Mouse (Mus musculus) limb, embryonic 11.5 days (tissue): ENCODE measurements at regions not wholly inside any gene's neighbourhood (a gene's known extent, or its start where the extent isn't known, plus 50 kb on each side); places are given as distances from the start of the nearest gene placed in this dataset.

Experiments used
- ATAC-seq: fragments of 200-750 bp; cut with Nextera tagmentation; 2 replicates; pipeline ENCODE4 v1.8.0; 2017; ENCODE audit warnings: low read depth; ENCODE audit not compliant: insufficient number of reproducible peaks, low FRiP score, low TSS enrichment
- DNase-seq: peaks from one replicate; pipeline ENCODE4 v3.0.0-alpha.2; 2015; ENCODE audit warnings: low spot score
- H3K27ac ChIP-seq: fragments of 300-500 bp; sonication (generic); replicated peaks from 2 replicates; pipeline ENCODE4 v1.5.1; 2014; ENCODE audit warnings: low read depth, mild to moderate bottlenecking, low read length
- H3K27me3 ChIP-seq: fragments of 300-500 bp; sonication (generic); 2 replicates; pipeline ENCODE4 v1.6.1; 2014; ENCODE audit warnings: mild to moderate bottlenecking, low read length, mixed read lengths; ENCODE audit not compliant: control insufficient read depth, insufficient read depth
- H3K36me3 ChIP-seq: fragments of 300-500 bp; sonication (generic); 2 replicates; pipeline ENCODE4 v1.6.1; 2014; ENCODE audit warnings: mild to moderate bottlenecking, low read length, moderate library complexity, mixed read lengths; ENCODE audit not compliant: control insufficient read depth, insufficient read depth
- H3K4me1 ChIP-seq: fragments of 300-500 bp; sonication (generic); 2 replicates; pipeline ENCODE4 v1.6.1; 2014; ENCODE audit warnings: low read length, mixed read lengths; ENCODE audit not compliant: control insufficient read depth, insufficient read depth
- H3K4me2 ChIP-seq: fragments of 300-500 bp; sonication (generic); 2 replicates; pipeline ENCODE4 v1.6.1; 2014; ENCODE audit warnings: low read depth, mild to moderate bottlenecking, moderate library complexity; ENCODE audit not compliant: severe bottlenecking
- H3K4me3 ChIP-seq: fragments of 300-500 bp; sonication (generic); 2 replicates; pipeline ENCODE4 v1.5.1; 2014; ENCODE audit warnings: low read depth, low read length
- H3K9ac ChIP-seq: fragments of 300-500 bp; sonication (generic); 2 replicates; pipeline ENCODE4 v1.6.1; 2014; ENCODE audit warnings: mild to moderate bottlenecking, low read length
- H3K9me3 ChIP-seq: fragments of 300-500 bp; sonication (generic); 2 replicates; pipeline ENCODE4 v1.6.1; 2016; ENCODE audit warnings: low read length; ENCODE audit not compliant: control insufficient read depth
- WGBS: fragments of 180-500 bp; shearing (Covaris S2); extraction: QIAGEN DNeasy Blood & Tissue Kit; methylation state at CpG from one replicate; pipeline ENCODE4 v1.1.7; 2014; 5-methylcytosine and 5-hydroxymethylcytosine counted together

DNA sequence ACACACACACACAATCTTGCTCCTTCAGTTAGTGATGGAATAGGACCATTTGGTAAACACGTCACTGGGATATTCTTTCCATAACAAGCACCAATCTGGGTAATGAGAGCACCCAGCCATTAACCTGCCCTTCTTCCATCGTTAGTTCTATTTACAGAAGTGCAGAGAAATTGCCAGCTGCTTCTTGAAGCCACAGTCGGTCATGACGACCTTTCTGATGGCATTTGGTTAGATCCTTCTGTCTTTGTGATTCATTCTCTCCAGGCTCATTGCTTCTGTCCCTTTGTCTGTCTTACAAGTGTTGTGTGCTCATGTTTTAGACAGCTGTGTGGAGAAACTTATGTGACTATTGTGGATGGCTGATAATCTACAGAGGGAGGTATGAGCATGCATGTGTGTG is 197.9 kb upstream of the Nmur2 start:
- WGBS = 58% methylated on average over 4 of the region's 4 CpGs
- H3K27ac ChIP-seq = no peak overlapping the region

DNA sequence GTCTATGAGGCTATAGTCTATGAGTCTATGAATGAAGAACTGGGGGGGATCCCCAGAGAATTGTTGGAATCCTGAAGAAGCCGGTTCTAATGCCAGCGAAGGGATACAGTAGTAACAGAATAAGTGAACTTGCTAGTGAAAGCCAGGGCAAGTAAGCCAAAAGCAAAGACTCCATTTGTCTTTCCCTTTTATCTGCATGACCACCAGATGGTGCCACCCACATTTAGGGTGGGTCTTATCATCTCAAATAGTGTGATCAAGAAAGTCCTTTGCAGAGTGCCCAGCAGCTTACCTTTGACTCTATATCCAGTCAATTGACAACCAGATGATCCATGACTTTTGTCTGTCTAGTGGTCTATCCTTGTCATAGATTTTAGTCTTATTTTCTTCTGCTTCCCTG is 184.2 kb upstream of the Nmur2 start:
- ATAC-seq (no peak), DNase-seq (no peak)
- Histone ChIP-seq H3K27ac (no peak overlapping the region), H3K9me3 (no peaks in the 10 kb centered on the region), H3K9ac (no peak overlapping the region), H3K4me3 (no peak overlapping the region), H3K27me3 (no peaks in the 10 kb centered on the region), H3K4me2 (no peak overlapping the region), H3K4me1 (no peaks in the 10 kb centered on the region), H3K36me3 (no peaks in the 10 kb centered on the region)
- WGBS = 90% methylated on average over 2 of the region's 2 CpGs

More for the DNA sequence above, 197.9 kb upstream of the Nmur2 start:
- DNase-seq (no peak), ATAC-seq (no peak)
- Histone ChIP-seq H3K9me3 (no peaks in the 10 kb centered on the region), H3K4me3 (no peak overlapping the region), H3K36me3 (no peaks in the 10 kb centered on the region), H3K4me1 (no peaks in the 10 kb centered on the region), H3K4me2 (no peak overlapping the region), H3K27me3 (no peaks in the 10 kb centered on the region), H3K9ac (no peak overlapping the region)

DNA sequence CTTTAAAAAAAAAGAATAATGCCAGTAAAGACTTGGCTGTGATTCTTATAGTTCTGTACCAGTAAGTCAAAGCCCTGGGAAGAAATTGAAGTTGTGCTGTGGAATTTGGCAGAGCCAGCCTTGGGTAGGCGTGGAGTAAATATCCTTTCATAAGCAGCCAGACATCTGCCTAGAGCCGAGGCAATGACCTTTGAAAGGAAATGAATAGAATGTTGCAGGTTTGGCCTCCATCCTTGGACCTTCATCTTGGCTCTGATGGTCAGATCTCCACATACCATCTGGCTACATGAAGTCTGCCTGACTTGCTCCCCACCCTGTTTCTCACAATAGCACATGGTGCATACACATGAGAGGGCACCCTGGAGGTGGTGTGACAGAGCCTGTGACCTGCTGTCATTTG is 174.9 kb upstream of the Nmur2 start:
- no peak for DNase-seq
- H3K4me1 ChIP-seq = no peaks in the 10 kb centered on the region
- no peak overlapping the region for H3K9ac ChIP-seq
- no peaks in the 10 kb centered on the region for H3K9me3 ChIP-seq
- no peaks in the 10 kb centered on the region for H3K27me3 ChIP-seq
- 90% methylated on average over 2 of the region's 2 CpGs for WGBS
- H3K4me3 ChIP-seq = no peak overlapping the region
- H3K36me3 ChIP-seq = no peaks in the 10 kb centered on the region
- H3K27ac ChIP-seq = no peak overlapping the region
- H3K4me2 ChIP-seq = no peak overlapping the region
- ATAC-seq = no peak

DNA sequence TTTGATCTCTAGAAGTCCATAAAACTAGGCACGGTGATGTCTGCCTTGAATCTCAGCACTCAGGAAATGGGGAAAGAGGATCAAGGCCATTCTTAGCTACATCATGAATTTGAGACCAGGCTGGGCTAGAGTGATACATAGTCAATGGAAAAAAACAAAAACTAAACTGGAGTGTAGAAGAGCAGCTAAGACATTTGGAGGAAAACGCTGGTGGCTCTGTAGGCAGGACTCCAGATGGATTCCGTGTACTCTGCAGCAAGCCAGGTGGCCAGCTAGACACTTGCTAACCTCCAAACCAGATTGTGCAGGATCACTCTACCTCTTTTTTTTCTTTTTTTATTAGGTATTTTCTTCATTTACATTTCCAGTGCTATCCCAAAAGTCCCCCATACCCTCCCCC is 161.0 kb upstream of the Nmur2 start:
- ATAC-seq = no peak
- Histone ChIP-seq H3K27ac (no peak overlapping the region), H3K27me3 (no peaks in the 10 kb centered on the region), H3K36me3 (no peaks in the 10 kb centered on the region), H3K4me2 (no peak overlapping the region), H3K4me3 (no peak overlapping the region), H3K4me1 (no peaks in the 10 kb centered on the region), H3K9me3 (no peaks in the 10 kb centered on the region), H3K9ac (no peak overlapping the region)
- 85% methylated on average over 3 of the region's 3 CpGs for WGBS
- DNase-seq = no peak

DNA sequence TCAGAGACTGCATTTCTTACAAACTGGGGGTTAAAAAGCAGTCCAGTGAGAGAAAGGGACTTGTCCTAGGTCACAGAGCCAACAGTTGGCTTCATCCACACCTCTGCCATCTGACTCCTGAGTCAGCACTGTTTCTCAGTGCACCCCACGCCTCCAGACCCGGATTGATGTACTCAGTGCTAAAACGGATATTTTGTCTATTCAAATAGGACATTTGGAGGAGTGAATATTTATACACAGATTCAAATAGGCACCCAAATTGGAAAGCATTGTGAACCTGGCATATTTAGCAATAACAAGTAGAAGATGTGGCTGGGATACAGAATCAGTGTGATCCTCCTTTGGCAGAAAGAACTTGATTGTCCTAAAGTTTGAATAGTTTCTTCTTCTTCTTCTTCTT is 154.5 kb upstream of the Nmur2 start:
- DNase-seq (no peak), ATAC-seq (no peak)
- WGBS = 77% methylated on average over 3 of the region's 3 CpGs
- Histone ChIP-seq H3K4me1 (no peaks in the 10 kb centered on the region), H3K27me3 (no peaks in the 10 kb centered on the region), H3K4me2 (no peak overlapping the region), H3K36me3 (no peaks in the 10 kb centered on the region), H3K9ac (no peak overlapping the region), H3K9me3 (no peaks in the 10 kb centered on the region), H3K4me3 (no peak overlapping the region), H3K27ac (no peak overlapping the region)

DNA sequence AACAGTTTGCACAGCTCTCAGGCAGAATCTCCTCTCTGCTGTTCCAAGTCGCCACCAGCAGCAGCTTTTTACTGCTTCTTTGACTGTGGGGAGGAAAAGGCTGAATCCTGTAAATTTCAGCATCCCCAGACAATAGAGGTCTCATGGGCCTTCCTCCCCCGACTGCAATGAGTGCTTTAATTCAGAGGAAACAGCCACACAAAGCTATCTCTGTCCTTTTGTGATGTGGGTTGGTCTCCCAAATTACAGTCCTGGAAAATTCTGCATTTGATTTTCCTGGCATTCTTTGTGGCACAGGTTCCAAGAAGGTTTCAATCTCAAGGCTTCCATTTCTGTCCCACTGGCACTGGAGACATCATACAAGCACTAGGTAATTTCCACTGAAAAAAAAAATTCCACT is 152.6 kb upstream of the Nmur2 start:
- Histone ChIP-seq H3K36me3 (no peaks in the 10 kb centered on the region), H3K9me3 (no peaks in the 10 kb centered on the region), H3K9ac (no peak overlapping the region), H3K4me1 (no peaks in the 10 kb centered on the region), H3K27me3 (no peaks in the 10 kb centered on the region), H3K4me2 (no peak overlapping the region), H3K27ac (no peak overlapping the region), H3K4me3 (no peak overlapping the region)
- ATAC-seq (no peak), DNase-seq (no peak)
- 72% methylated on average over 2 of the region's 2 CpGs for WGBS

DNA sequence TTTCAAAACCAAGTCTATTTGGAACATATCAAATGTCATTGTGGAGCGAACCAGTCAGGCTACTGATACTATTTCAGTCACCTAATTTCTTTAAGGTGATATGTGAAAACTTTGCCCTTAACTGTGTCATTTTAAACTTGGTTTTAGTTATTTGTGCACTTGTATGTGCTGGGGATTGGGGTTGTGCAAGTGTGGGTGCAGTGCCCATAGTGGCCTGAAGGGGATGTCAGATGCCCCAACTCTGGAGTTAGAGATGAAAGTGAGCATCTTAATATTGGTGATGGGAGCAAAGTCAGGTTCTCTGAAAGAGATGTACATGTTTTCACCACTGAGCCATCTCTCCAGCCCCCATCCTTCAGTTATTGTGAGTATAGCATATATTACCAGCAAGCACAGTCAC is 133.1 kb upstream of the Nmur2 start:
- Histone ChIP-seq H3K27ac (no peak overlapping the region), H3K4me3 (no peak overlapping the region), H3K36me3 (no peaks in the 10 kb centered on the region), H3K9ac (no peak overlapping the region), H3K9me3 (no peaks in the 10 kb centered on the region), H3K4me2 (no peak overlapping the region), H3K4me1 (no peaks in the 10 kb centered on the region), H3K27me3 (no peaks in the 10 kb centered on the region)
- 90% methylated on average over 1 of the region's 1 CpGs for WGBS
- ATAC-seq (no peak), DNase-seq (no peak)

DNA sequence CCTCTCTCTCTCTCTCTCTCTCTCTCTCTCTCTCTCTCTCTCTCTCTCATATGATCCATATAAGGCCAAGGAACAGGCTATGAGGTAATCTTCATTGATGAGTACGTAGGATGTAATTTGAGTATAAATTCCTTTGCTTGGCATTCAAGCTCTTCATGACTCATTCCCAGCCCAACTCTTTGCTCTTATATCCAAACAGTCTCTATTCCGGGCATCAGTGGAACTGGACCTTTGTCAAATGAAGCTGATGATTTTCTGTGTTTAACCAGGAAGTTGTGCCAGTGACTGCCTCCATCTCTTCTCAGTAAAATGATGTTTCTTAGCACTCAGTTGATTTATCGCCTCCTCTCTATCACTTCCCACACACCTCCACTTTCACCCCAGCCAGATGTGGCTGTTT is 132.4 kb upstream of the Nmur2 start:
- no peaks in the 10 kb centered on the region for H3K9me3 ChIP-seq
- no peak overlapping the region for H3K4me3 ChIP-seq
- no peak overlapping the region for H3K4me2 ChIP-seq
- ATAC-seq (no peak), DNase-seq (no peak)
- WGBS = 84% methylated on average over 3 of the region's 3 CpGs
- H3K9ac ChIP-seq = no peak overlapping the region
- no peaks in the 10 kb centered on the region for H3K36me3 ChIP-seq
- no peaks in the 10 kb centered on the region for H3K27me3 ChIP-seq
- H3K4me1 ChIP-seq = no peaks in the 10 kb centered on the region
- no peak overlapping the region for H3K27ac ChIP-seq

DNA sequence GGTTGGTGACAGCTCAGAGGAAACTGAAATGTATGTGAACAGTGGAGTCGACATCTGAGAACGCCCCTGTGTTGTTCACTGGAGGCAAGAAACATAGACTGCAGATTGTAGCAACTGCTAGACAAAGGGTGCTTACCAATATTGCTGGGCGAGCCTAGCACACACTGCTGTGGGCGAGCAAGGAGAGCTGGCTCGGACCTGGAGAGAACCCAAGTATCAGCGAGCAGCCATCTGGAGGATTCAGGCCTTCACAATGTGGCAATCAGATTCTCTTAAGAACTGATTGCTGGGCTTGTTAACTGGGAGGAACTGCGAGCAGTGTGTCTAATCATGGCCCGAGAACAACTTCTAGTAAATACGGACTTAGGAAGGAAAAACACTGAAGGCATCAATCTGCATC is 128.8 kb upstream of the Nmur2 start:
- Histone ChIP-seq H3K4me1 (no peaks in the 10 kb centered on the region), H3K9ac (no peak overlapping the region), H3K9me3 (no peaks in the 10 kb centered on the region), H3K4me3 (no peak overlapping the region), H3K4me2 (no peak overlapping the region), H3K27me3 (no peaks in the 10 kb centered on the region), H3K36me3 (no peaks in the 10 kb centered on the region), H3K27ac (no peak overlapping the region)
- ATAC-seq (no peak), DNase-seq (no peak)
- 86% methylated on average over 9 of the region's 9 CpGs for WGBS
